Mouse (Mus musculus): ENCODE measurements around the gene Abcb7. TPM values are rescaled to one million over a fixed set of nuclear protein-coding genes. Genes with fewer than 3 reads are reported as not detected.
A peak's percentile ranks its signal among the peaks of the same experiment; 100 is the strongest.

The Abcb7 gene
- 8.9 and 9.0 TPM in 2 replicates for polyA plus RNA-seq (2015; fragmentation: Nextera tagmentation; extraction: Ambion mirVana)

- H3K27ac ChIP-seq (ENCODE audit: low read length), result peak within 1 kb of the TSS; percentile 97
Measured at GRCm38 (mm10) chrX:104413183-104413983, at the start of gene Abcb7. TSS of gene Abcb7 (minus strand) at chrX:104413856.

GRCm38 (mm10) chrX:104461755-104462154 is 48.1 kb upstream of the Abcb7 start:
- Histone ChIP-seq H3K4me1 (ENCODE audit: insufficient read depth, low read length) (no peaks in the 10 kb centered on the region), H3K4me3 (ENCODE audit: low read length) (no peak overlapping the region), H3K36me3 (ENCODE audit: insufficient read depth, low read length) (no peaks in the 10 kb centered on the region), H3K9ac (replicated peaks; ENCODE audit: low read length) (no peak overlapping the region), H3K9me3 (ENCODE audit: low read length) (no peaks in the 10 kb centered on the region; the same call in 1 of the 2 replicates), H3K27ac (ENCODE audit: low read length) (no peak overlapping the region), H3K4me2 (replicated peaks; ENCODE audit: low read depth, low read length) (no peak overlapping the region), H3K27me3 (ENCODE audit: insufficient read depth, low read length) (no peaks in the 10 kb centered on the region; the same call in 1 of the 2 replicates)
- WGBS, result 43% methylated on average over 2 of the region's 2 CpGs
- ATAC-seq (ENCODE audit: low FRiP score, low TSS enrichment), result no peak; the same call in 1 of the 2 replicates

More at GRCm38 (mm10) chrX:104413183-104413983, at the start of gene Abcb7:
- peak; percentile 94 for ATAC-seq (ENCODE audit: low FRiP score, low TSS enrichment)
- Histone ChIP-seq H3K9ac (replicated peaks; ENCODE audit: low read length) (peak within 1 kb of the TSS; percentile 82), H3K9me3 (ENCODE audit: low read length) (no peaks in the 10 kb centered on the region), H3K4me3 (ENCODE audit: low read length) (peak within 1 kb of the TSS; percentile 72), H3K36me3 (ENCODE audit: insufficient read depth, low read length) (no peaks in the 10 kb centered on the region), H3K4me2 (replicated peaks; ENCODE audit: low read depth, low read length) (peak within 1 kb of the TSS; percentile 51), H3K4me1 (ENCODE audit: insufficient read depth, low read length) (peaks cover 3% of the 10 kb centered on the region; the same call in 1 of the 2 replicates), H3K27me3 (ENCODE audit: insufficient read depth, low read length) (peaks cover 9% of the 10 kb centered on the region; the same call in 1 of the 2 replicates)
- WGBS, result 23% methylated on average over 54 of the region's 58 CpGs

GRCm38 (mm10) chrX:104452433-104452832 is 38.8 kb upstream of the Abcb7 start:
- no peaks in the 10 kb centered on the region; the same call in 1 of the 2 replicates for H3K9me3 ChIP-seq (ENCODE audit: low read length)
- no peak overlapping the region for H3K4me3 ChIP-seq (ENCODE audit: low read length)
- H3K9ac ChIP-seq (replicated peaks; ENCODE audit: low read length), result no peak overlapping the region
- H3K27me3 ChIP-seq (ENCODE audit: insufficient read depth, low read length), result peaks cover 7% of the 10 kb centered on the region; the same call in 1 of the 2 replicates
- ATAC-seq (ENCODE audit: low FRiP score, low TSS enrichment), result no peak
- H3K4me2 ChIP-seq (replicated peaks; ENCODE audit: low read depth, low read length), result no peak overlapping the region
- no peaks in the 10 kb centered on the region for H3K4me1 ChIP-seq (ENCODE audit: insufficient read depth, low read length)
- no peaks in the 10 kb centered on the region for H3K36me3 ChIP-seq (ENCODE audit: insufficient read depth, low read length)
- 81% methylated on average over 1 of the region's 1 CpGs for WGBS
- no peak overlapping the region for H3K27ac ChIP-seq (ENCODE audit: low read length)

GRCm38 (mm10) chrX:104433456-104433855 is 19.8 kb upstream of the Abcb7 start:
- Histone ChIP-seq H3K36me3 (ENCODE audit: insufficient read depth, low read length) (no peaks in the 10 kb centered on the region), H3K4me3 (ENCODE audit: low read length) (no peak overlapping the region), H3K27me3 (ENCODE audit: insufficient read depth, low read length) (peaks cover 6% of the 10 kb centered on the region; the same call in 1 of the 2 replicates), H3K9ac (replicated peaks; ENCODE audit: low read length) (no peak overlapping the region), H3K4me2 (replicated peaks; ENCODE audit: low read depth, low read length) (no peak overlapping the region), H3K9me3 (ENCODE audit: low read length) (no peaks in the 10 kb centered on the region), H3K27ac (ENCODE audit: low read length) (no peak overlapping the region), H3K4me1 (ENCODE audit: insufficient read depth, low read length) (no peaks in the 10 kb centered on the region)
- 12% methylated on average over 1 of the region's 1 CpGs for WGBS
- no peak for ATAC-seq (ENCODE audit: low FRiP score, low TSS enrichment)

- peaks cover 5% of the 10 kb centered on the region; the same call in 1 of the 2 replicates for H3K27me3 ChIP-seq (ENCODE audit: insufficient read depth, low read length)
- WGBS, result 72% methylated on average over 3 of the region's 3 CpGs
- H3K4me3 ChIP-seq (ENCODE audit: low read length), result no peak overlapping the region
- H3K27ac ChIP-seq (ENCODE audit: low read length), result no peak overlapping the region
- H3K4me2 ChIP-seq (replicated peaks; ENCODE audit: low read depth, low read length), result no peak overlapping the region
- H3K9ac ChIP-seq (replicated peaks; ENCODE audit: low read length), result no peak overlapping the region
- no peaks in the 10 kb centered on the region for H3K9me3 ChIP-seq (ENCODE audit: low read length)
- H3K4me1 ChIP-seq (ENCODE audit: insufficient read depth, low read length), result no peaks in the 10 kb centered on the region
- no peaks in the 10 kb centered on the region for H3K36me3 ChIP-seq (ENCODE audit: insufficient read depth, low read length)
- no peak for ATAC-seq (ENCODE audit: low FRiP score, low TSS enrichment)
Measured at GRCm38 (mm10) chrX:104428108-104428507, 14.5 kb upstream of the Abcb7 start.

GRCm38 (mm10) chrX:104413995-104414394 is 339 bp upstream of the Abcb7 start:
- Histone ChIP-seq H3K4me3 (ENCODE audit: low read length) (peak overlapping the region; percentile 72), H3K4me2 (replicated peaks; ENCODE audit: low read depth, low read length) (peak overlapping the region; percentile 51), H3K27ac (ENCODE audit: low read length) (peak overlapping the region; percentile 97; the same call in 1 of the 2 replicates), H3K9ac (replicated peaks; ENCODE audit: low read length) (peak overlapping the region; percentile 82; the same call in 1 of the 2 replicates), H3K36me3 (ENCODE audit: insufficient read depth, low read length) (no peaks in the 10 kb centered on the region), H3K27me3 (ENCODE audit: insufficient read depth, low read length) (peaks cover 12% of the 10 kb centered on the region; the same call in 1 of the 2 replicates), H3K4me1 (ENCODE audit: insufficient read depth, low read length) (peaks cover 3% of the 10 kb centered on the region; the same call in 1 of the 2 replicates), H3K9me3 (ENCODE audit: low read length) (no peaks in the 10 kb centered on the region)
- 41% methylated on average over 7 of the region's 7 CpGs for WGBS
- ATAC-seq (ENCODE audit: low FRiP score, low TSS enrichment), result no peak

GRCm38 (mm10) chrX:104408137-104408536 is 5.5 kb downstream of the Abcb7 start:
- no peak for ATAC-seq (ENCODE audit: low FRiP score, low TSS enrichment)
- Histone ChIP-seq H3K27me3 (ENCODE audit: insufficient read depth, low read length) (peaks cover 3% of the 10 kb centered on the region; the same call in 1 of the 2 replicates), H3K9me3 (ENCODE audit: low read length) (no peaks in the 10 kb centered on the region), H3K4me3 (ENCODE audit: low read length) (no peak overlapping the region), H3K36me3 (ENCODE audit: insufficient read depth, low read length) (no peaks in the 10 kb centered on the region), H3K27ac (ENCODE audit: low read length) (no peak overlapping the region), H3K9ac (replicated peaks; ENCODE audit: low read length) (no peak overlapping the region), H3K4me1 (ENCODE audit: insufficient read depth, low read length) (no peaks in the 10 kb centered on the region), H3K4me2 (replicated peaks; ENCODE audit: low read depth, low read length) (no peak overlapping the region)

- Histone ChIP-seq H3K9me3 (ENCODE audit: low read length) (no peaks in the 10 kb centered on the region), H3K27ac (ENCODE audit: low read length) (no peak overlapping the region), H3K4me3 (ENCODE audit: low read length) (no peak overlapping the region), H3K27me3 (ENCODE audit: insufficient read depth, low read length) (peaks cover 3% of the 10 kb centered on the region; the same call in 1 of the 2 replicates), H3K4me2 (replicated peaks; ENCODE audit: low read depth, low read length) (no peak overlapping the region), H3K9ac (replicated peaks; ENCODE audit: low read length) (no peak overlapping the region), H3K36me3 (ENCODE audit: insufficient read depth, low read length) (no peaks in the 10 kb centered on the region), H3K4me1 (ENCODE audit: insufficient read depth, low read length) (no peaks in the 10 kb centered on the region)
- WGBS, result 65% methylated on average over 5 of the region's 5 CpGs
- 0 out of 2 replicates have a peak, but pooled peaks have one; percentile 35 for ATAC-seq (ENCODE audit: low FRiP score, low TSS enrichment)
Measured at GRCm38 (mm10) chrX:104402463-104402862, 11.2 kb downstream of the Abcb7 start.

GRCm38 (mm10) chrX:104401134-104401533 is 12.5 kb downstream of the Abcb7 start:
- Histone ChIP-seq H3K4me2 (replicated peaks; ENCODE audit: low read depth, low read length) (no peak overlapping the region), H3K9me3 (ENCODE audit: low read length) (no peaks in the 10 kb centered on the region), H3K27ac (ENCODE audit: low read length) (no peak overlapping the region), H3K4me1 (ENCODE audit: insufficient read depth, low read length) (no peaks in the 10 kb centered on the region), H3K36me3 (ENCODE audit: insufficient read depth, low read length) (no peaks in the 10 kb centered on the region), H3K27me3 (ENCODE audit: insufficient read depth, low read length) (peaks cover 3% of the 10 kb centered on the region; the same call in 1 of the 2 replicates), H3K9ac (replicated peaks; ENCODE audit: low read length) (no peak overlapping the region), H3K4me3 (ENCODE audit: low read length) (no peak overlapping the region)
- WGBS, result 92% methylated on average over 1 of the region's 1 CpGs
- no peak for ATAC-seq (ENCODE audit: low FRiP score, low TSS enrichment)

GRCm38 (mm10) chrX:104397526-104397925 is 16.1 kb downstream of the Abcb7 start:
- H3K9ac ChIP-seq (replicated peaks; ENCODE audit: low read length), result no peak overlapping the region
- H3K4me3 ChIP-seq (ENCODE audit: low read length), result no peak overlapping the region
- no peaks in the 10 kb centered on the region for H3K36me3 ChIP-seq (ENCODE audit: insufficient read depth, low read length)
- ATAC-seq (ENCODE audit: low FRiP score, low TSS enrichment), result no peak
- WGBS, result 47% methylated on average over 1 of the region's 1 CpGs
- no peaks in the 10 kb centered on the region for H3K9me3 ChIP-seq (ENCODE audit: low read length)
- no peaks in the 10 kb centered on the region for H3K4me1 ChIP-seq (ENCODE audit: insufficient read depth, low read length)
- H3K27ac ChIP-seq (ENCODE audit: low read length), result no peak overlapping the region
- H3K4me2 ChIP-seq (replicated peaks; ENCODE audit: low read depth, low read length), result no peak overlapping the region
- no peaks in the 10 kb centered on the region for H3K27me3 ChIP-seq (ENCODE audit: insufficient read depth, low read length)

All from kidney, embryonic 16.5 days (tissue).